Mouse (Mus musculus) 416B (cell line): ENCODE data around the gene BC049730.
"Not testable (repeated sequence)": the region's sequence is repeated elsewhere in the genome, so short reads cannot be mapped to it uniquely, and the experiment has no call there.

Experiments used
- DNase-seq: peaks from one replicate; pipeline ENCODE4 v3.0.0; 2011; ENCODE audit warnings: low read depth

BC049730 gene

DNA sequence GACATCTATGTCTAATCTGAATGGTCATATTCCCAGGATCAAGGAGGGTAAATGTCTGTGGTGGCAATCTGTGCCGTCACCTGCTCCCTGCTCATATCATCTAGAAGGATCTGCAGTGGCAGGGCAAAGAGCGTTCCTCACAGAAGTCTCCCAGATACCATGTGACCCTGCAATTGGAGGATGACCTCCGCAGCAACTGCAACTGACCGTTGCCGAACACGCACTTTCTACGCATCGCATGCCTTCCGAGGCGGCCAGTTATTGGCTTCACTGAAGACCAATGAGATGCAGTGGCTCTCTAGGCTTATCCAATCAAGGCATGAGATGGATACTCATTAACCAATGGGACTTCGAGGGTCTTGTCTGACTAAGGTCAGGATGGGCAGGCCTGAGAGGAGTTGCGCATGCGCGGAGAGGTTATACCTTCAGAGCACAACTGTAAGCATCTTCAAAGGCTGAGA lies at the start of gene BC049730:
TSS of gene BC049730 (plus strand) at position 411 of the 461 bp plus-strand sequence.
- DNase-seq, result no peak

DNA sequence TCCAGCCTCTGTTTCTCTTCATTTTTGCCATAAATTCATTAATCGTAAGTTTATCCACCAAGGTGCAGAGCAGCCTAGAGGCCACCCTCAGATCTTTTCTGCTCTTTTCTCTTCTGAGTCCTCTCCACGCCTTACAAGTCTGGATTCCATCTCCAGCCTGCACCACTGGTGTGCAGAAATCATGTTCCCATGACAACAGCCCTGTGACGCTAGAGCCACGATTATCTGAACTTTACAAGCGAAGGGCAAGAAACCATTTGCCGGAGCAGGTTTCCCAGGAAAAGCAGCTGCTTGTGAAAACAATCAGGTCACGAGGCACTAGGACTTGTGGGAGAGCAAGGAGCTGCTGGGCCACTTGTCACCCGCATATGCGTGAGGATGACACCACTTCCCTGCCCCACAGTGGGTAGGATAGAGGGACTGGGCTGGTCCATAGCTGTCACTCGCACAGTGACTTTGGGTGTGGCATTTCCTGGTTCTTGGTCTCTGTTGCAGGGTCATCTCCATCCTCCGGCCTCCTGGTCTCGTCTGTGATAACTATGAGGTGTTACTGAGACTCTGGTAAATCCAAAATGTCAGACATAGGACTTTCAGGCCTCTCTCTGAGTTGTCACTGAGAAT lies 49.2 kb upstream of the BC049730 start:
- DNase-seq, result no peak

DNA sequence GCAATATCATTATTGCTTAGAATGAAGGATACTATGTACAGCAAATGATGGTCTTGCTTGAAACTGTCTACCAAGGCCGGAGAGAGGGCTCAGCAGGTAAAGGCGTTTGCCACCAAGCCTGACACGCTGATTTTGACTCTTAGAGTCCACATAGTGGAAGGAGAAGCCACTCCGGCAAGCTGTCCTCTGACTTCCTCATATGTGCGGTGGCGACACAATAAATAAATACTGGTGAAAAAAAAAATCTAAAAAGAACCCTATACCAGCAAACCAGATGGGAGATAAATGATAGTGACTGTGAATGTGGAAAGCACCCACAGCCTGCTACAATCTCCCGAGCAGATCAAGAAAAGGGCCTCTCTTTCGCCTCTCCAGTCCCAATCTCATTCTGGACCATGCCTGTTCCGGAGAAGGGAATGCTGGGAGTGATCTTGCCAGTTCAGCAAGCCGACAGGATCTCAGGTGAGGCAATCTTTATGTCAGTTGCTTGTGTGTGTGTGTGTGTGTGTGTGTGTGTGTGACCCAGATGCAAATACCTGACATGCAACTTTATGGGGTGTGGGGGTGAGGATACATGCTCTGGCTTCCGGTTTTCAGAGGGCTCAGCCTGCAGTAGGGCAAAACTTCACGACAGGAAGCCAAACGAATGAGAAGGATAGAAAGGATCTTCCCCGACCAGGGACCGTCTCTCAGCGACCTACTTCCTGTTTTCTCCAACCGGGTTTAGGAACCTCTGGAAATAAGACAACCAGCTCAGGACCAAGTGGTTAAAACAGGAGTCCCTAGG lies 47.7 kb upstream of the BC049730 start:
- peak; percentile 46 for DNase-seq

DNA sequence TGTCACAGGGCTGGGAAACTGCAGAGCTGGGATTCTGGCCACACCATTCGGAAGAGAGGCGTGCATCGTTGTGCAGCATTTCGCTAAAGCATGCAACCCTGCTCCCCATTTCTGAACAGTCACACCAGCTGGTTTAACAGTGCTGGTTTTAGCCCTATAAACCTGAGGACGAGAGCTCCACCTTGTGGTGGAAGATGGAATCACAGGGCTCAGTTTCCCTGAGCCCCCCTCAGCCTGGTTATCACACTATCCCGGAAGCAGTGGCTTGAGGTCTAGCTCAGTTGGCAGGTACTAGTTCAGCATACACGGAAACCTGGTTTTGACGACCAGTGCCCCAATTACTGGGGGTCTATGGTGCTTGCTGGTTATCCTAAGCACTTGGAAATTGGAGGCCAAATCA lies 46.5 kb upstream of the BC049730 start:
- DNase-seq, result peak; percentile 83

DNA sequence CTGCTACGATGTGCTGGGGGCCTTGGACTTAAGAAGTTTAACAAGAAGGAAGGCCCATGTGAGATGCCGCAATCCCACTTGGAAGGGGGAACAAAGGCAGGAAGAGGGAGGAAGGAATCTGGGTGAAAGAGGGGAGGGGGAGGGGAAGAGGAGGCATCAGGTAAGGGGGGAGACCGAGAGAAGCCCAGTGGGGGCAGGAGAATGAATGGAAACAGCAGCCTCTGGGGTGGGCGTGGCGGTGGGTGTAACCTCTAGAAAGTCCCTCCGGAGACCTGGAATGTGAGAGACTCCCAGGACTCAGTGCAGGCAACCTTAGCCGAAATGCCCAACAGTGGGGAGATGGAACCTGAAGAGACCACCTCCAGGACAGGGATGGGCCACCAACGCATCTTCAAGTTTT lies 44.7 kb upstream of the BC049730 start:
- DNase-seq, result no peak

DNA sequence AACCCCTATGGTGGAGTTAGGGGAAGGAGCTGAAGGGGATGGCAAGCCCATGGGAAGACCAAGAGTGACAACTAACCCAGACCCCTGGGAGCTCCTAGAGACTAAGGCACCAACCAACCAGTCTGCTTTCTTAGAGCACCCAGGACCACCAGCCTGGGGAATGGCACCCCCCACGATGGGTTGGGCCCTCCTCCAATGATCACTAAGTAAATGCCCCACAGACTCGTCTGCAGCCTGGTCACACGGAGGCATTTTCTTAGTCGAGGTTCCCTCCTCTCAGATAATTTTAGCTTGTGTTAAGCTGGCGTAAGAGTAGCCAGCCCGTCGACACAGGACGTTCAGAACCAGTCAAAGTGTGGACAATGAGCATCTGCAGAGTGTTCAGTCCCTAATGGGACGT lies 44.1 kb upstream of the BC049730 start:
- DNase-seq, result no peak

DNA sequence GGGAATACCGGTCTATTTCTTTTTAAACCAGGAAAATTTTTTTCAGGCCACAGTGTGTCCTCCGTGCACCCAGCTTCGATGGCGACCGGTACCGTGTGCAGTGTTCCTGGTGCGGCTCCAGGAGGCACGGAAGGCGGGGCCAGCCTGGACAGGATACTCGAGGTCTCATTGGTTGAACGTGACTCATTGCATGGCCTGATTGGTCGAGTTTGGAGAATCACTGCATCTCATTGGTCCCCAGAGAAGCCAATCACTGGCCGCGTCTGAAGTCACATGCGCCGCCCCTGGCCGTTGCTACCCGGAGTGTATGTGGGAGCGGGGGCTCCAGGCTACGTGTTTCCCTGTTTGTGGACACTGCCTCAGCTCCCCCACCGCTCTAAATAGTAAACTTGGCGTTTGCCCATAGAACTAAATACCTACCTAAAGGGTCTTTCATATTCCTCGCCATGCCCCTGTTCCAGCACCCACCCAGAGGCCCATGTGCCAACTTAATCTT lies 37.0 kb upstream of the BC049730 start:
- DNase-seq, result no peak

DNA sequence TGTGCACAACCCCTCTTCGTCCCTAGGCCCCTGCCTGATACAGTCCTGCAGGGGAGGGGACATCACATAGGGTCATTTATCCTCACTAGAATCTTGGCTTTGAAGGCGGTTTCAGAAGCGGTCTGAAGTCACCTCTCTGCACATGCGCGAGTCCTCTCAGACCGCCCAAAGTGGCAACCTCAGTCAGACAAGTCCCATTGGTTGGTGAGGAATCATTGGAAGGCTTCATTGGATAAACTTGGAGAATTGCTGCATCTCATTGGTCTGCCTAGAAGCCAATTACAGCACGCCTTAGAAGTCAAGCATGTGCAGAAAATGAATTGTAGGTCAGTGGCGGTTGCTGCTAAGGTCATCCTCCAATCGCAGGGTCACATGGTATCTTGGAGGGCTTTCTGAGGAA lies 32.5 kb upstream of the BC049730 start, which contains the start of gene Tex101:
TSS of gene Tex101 (minus strand) at position 101 of the 400 bp plus-strand sequence.
- no peak for DNase-seq

DNA sequence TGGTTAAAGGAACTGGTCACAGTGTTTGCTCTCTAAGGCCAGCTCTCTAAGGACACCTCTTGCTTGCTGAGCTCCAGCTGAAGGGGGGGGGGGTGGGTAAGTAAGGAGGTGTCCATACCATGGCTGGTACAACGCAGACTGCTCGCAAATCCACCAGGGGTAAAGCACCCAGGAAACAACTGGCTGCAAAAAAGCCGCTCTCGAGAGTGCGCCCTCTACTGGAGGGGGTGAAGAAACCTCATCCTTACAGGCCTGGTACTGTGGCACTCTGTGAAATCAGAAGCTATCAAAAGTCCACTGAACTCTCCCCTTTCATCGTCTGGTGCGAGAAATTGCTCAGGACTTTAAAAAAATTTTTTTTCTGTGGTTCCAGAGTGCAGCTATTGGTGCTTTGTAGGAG lies 24.9 kb upstream of the BC049730 start:
- DNase-seq, result not testable (repeated sequence)

DNA sequence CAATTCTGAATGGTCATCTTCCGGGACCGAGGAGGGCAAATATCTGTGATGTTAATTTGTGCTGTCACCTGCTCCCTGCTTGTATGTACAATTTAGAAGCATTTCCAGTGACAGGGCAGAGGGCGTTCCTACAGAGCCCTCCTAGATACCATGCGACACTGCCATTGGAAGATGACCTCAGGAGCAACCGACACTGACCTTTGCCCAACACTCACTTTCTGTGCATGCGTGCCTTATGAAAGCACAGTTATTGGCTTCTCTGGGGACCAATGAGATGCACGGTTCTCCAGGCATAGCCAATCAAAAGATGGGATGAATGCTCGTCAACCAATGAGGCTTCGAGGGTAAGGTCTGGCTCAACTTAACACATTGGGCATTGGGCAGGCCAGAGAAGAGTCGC lies 21.5 kb upstream of the BC049730 start:
- not testable (repeated sequence) for DNase-seq

DNA sequence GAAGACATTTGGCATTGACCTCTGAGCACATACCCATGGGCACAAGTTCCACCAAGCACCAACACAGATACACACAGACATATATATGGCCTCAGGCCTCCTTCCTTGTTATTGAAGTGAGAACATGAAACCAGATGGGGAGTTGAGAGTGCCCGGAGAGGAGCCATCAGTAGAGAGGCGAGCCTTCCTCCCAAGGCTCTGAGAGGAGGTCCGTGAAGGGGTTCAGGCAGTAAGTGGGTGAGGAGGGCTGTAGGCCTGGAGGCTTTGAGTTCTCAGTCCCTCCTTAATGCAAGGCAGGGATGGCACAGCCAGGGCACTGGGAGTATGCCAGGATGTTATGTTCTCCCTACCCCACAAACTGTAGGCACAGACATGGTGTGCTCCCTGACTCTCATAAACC lies 16.3 kb upstream of the BC049730 start:
- DNase-seq, result not testable (repeated sequence)

DNA sequence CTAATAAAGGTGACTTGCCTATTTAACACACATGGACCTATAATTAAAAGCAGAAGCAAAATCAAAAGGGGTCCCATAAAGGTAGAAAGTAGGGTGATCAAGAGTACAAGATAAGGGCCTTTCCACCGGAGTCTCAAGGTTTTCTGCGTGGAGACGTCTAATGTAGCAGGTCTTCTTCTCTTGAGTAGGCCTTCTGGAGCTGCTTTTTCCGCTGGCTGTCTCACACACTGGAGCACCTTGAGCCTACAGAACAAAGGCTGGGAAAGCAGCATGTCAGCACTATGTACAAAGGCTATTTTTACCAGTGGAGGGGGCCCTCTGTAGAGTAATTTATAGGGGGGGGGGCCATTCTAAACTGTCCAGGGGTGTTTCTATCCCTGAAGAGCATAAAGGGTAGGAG lies 11.2 kb upstream of the BC049730 start:
- DNase-seq, result not testable (repeated sequence)

DNA sequence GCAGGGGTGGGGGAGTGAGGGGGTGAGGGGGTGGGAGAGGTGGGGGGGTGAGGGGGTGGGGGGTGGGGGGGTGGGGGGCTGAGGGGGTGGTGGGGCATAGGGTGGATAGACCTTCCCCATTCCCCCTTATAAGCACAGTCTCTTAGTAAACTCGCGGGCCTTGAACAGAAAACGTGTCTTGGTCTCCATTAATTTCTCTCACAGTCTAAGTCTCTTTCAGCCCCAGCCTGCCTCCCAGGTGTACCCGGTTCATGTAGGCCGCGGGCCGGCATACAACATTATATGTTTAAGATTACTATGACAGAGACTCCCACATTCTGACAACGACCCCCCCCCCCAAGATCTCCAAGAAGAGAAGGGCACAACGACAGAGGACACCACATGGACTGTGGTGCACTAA lies 6.2 kb upstream of the BC049730 start:
- not testable (repeated sequence) for DNase-seq

DNA sequence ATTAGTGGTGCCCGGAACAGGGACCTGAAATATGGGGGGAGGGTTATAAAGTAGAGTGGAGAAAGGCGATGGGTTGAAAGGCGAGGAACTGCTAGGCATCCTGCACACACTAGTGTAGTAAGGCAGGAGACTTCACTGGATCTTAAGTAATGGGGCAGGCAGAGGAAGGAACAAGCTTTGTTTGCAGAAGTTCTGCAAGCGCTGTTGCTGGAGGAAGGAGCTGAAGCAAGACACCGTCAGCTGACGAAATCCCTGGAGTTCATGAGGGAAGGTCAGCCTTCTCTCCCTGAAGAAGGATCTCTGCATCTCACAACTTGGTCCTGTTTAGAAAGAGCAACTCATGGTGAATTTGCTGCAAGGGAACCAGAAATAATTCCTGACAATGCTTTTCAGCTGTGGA lies 6.0 kb downstream of the BC049730 start:
- peak; percentile 45 for DNase-seq

DNA sequence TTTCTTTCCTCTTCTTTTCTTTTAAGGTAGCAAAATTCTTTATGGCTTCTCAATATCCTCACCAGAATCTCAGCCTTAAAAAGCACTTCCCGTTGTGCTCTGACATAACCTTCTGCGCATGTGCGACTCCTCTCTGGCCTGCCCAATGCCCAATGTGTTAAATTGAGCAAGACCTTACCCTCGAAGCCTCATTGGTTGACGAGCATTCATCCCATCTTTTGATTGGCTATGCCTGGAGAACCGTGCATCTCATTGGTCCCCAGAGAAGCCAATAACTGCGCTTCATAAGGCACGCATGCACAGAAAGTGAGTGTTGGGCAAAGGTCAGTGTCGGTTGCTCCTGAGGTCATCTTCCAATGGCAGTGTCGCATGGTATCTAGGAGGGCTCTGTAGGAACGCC lies 17.8 kb downstream of the BC049730 start, which contains the start of gene Gm4763:
TSS of gene Gm4763 (minus strand) at position 101 of the 400 bp plus-strand sequence.
- not testable (repeated sequence) for DNase-seq

DNA sequence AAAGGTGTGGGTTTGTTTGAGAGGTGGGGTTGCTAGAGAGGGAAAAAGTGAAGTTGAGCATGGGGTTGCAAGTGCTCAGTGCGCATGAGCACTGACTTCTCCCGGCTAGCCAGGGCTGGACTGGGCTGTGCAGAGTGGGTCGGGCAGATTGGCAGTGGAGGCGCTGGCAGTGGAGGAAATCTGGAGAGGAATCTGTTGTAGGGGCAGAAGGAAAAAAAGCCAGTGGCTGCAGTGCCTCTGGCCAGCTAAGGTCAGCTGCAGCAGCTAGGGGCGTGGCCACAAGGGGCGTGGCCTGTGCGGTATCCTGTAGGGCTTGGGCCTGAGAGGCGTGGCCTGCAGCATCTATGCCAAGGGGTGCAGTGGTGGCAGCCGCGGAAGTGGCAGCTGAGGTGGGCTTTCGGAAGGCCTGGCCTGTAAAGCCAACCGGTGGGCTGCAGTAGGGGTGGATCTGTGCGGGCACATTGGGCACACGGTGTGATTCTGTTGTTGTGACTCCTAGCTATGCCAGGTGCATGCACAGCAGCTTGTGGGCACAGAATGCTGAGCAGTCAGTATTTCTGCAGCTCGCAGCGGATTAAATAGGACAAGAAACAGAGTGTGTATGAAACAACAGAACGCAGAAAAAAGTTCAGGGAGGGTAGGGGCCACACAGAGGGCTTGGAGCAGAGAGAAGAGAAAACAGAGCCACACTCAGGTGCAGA lies 27.1 kb downstream of the BC049730 start:
- DNase-seq, result peak; percentile 17

DNA sequence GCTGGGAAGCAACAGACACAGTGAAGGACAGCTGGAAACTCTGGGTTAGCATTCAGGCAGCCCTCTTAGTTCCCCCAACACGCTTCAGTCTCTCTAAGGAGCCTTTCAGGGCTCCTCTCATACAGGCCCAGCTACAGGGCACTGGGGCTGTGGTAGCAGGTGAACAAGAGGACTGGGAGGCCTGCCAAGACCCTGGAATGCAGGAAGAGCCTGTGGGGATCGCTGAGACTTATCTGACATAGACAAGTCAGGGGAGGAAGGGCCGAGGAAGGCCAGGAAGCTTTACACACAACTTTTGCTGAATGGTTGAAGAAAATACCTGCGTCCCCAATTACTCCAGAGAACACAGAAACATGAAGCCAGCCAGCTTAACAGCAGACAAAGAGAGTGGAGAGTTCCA lies 41.7 kb downstream of the BC049730 start:
- no peak for DNase-seq

DNA sequence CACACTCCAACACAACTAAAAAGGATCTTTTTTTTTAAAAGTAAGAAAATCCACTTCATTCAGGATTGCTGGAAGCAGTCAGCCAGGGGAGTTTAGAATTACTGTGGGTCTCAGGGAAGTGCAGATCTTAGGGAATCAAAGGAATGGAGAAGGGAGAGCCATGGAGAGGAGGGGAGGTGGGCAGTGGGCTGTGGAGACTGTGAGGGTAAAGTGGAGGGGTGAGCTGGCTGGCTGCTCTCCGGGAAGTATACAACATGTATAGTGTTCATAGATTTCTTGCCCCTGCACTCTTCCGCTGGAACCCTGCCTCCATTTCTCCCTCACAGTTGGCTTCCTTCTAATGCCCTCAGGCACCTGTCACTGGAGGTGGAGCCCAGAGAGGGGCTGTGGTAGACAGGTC lies 42.6 kb downstream of the BC049730 start:
- DNase-seq, result no peak

DNA sequence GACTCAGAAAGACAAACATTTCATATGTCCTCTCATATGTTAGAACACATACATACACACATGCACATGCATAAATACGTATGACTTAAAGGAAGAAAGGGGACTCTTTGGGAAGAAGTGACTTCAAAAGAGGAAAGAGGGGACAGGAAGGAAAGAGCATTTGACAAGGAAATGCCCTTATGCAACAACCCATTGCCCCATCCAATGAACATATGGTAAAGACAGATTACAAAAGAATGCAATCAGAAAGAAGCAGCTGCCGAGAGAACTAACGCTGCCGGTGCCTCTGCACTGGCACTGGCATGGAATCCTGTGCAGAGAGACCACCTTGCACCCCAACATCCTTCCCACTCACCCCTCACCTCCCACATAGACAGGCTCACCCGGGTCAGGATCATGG lies 44.4 kb downstream of the BC049730 start:
- peak; percentile 37 for DNase-seq

DNA sequence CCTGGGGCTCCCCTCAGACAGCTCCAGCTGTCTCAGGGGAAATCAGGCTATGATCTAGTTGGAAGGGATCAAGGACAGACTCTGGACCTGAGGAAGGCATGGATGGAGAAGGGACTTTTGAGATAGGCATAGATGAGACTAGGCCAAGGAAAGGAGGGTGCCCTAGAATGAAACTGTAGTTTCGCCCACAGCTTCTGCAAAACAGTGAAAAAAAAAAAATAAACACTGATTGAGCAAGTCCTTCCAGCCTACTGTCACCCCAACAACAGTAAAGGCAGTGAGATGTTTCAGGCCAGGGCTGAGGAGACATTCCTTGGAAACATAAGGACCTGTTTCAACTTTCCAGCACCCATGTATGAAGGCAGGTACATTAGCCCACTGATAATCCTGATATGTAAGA lies 49.5 kb downstream of the BC049730 start:
- no peak for DNase-seq

DNA sequence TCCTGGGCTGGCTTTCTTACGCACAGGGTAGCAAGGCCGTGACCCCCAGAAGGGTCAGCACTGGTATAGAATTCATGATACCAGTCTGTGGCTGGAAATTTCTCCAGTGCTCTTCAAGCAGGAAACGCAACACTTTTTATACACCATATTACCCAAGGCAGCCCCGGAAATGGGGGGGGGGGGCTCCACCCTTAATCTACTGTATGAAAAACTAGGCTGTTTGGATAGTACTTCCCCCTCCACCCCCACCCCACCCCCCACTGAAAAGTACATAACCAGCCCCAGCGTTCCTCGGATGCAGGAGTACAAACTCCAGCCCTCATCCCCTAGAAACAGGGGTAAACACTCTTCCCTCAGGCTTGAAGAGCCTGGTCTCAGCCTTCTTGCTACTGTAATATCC lies 51.2 kb downstream of the BC049730 start, which contains the start of gene Cd177:
TSS of gene Cd177 (minus strand) at position 101 of the 400 bp plus-strand sequence.
- no peak for DNase-seq

DNA sequence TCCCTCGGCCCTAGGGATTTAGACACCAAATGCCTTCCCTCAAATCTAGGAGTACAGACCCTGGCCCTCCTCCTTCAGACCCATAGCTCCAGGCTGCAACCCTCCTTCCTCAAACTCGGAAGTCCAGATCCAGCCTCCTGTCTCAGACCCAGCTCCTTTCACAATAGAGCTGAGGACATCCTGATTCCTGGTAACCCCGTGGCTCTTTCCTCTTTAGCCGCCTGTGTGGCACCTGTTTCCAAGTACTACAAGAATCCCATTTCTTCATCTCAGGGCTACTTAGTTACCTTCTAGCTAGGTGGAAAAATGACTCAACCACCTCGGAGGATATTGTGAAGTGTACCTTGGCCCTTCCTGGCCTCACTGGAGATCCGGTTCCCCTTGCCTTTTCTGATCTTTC lies 52.1 kb downstream of the BC049730 start:
- DNase-seq, result no peak
